Comparison of ENCODE assay signal across 15 mouse cellular contexts in the genomic region with DNA sequence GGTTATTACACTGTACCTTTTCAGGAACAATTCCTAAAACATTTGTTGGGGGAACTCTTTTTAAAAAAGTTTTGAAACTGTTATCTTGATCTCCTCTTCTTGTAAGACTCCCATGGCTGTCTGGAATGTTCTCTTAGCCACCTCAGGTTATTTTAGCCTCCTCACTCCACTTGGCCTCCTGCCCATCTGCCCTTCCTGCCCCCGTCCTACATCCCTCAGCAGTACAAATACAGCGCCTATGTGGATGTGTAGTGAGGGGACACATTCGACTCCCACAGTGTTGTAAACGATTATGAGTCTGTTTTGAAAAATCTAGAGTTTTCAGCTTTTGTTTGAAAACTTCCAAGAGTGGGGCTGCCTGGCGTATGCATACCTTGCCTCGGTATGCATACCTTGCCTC. TPM values are rescaled to one million over a fixed set of nuclear protein-coding genes. Genes with fewer than 3 reads are reported as not detected.
A peak's percentile ranks its signal among the peaks of the same experiment; 100 is the strongest.
DNase-seq lines count a peak whose midpoint lies in the region; ATAC-seq and TF ChIP-seq lines count a peak whose summit lies in the region.
"Had no signal": no experiment of that assay in that cellular context is flagged by ENCODE, and none has a peak within 500 bp of the region (broad histone marks: within the 10 kb centered on the region; RNA-seq: fewer than 3 reads in every experiment).

No protein-coding gene starts in this region.

- WGBS in forebrain, embryonic 14.5 days = 63% methylated on average over 6 of the region's 6 CpGs
- WGBS in forebrain, postnatal 0 days = 61% methylated on average over 6 of the region's 6 CpGs
- WGBS in hindbrain, embryonic 15.5 days = 75% methylated on average over 6 of the region's 6 CpGs
- WGBS in hindbrain, embryonic 11.5 days = 87% methylated on average over 6 of the region's 6 CpGs
- 46% methylated on average over 6 of the region's 6 CpGs for WGBS in lung, adult 2 months

- TF ChIP-seq CTCF in forebrain, postnatal 0 days (IDR thresholded peaks at IDR 0.05; ENCODE audit: low read depth) = no peak
- TF ChIP-seq CTCF in lung, adult 2 months (IDR thresholded peaks at IDR 0.05; ENCODE audit: insufficient read depth, low read length) = no peak

- no peak for DNase-seq in forebrain, embryonic 14.5 days (ENCODE audit: low spot score)
- no peak for DNase-seq in forebrain, postnatal 0 days
- no peak for DNase-seq in hindbrain, embryonic 11.5 days (ENCODE audit: low spot score)
- peak; percentile 43 for DNase-seq in lung, postnatal 14 days
- no peak for DNase-seq in lung, adult 2 months
- peak; percentile 27 to 37 for DNase-seq in lung, postnatal 4 days
- DNase-seq in Muller cell, postnatal 12 days (ENCODE audit: inconsistent ontology term) = no peak
- DNase-seq: B cell, adult 2 months; cerebellum, postnatal 36 days; thymus, postnatal 25 days had no signal

- H3K9ac ChIP-seq in forebrain, embryonic 14.5 days (ENCODE audit: low read length) = no peak overlapping the region
- H3K9ac ChIP-seq in forebrain, postnatal 0 days = no peak overlapping the region
- H3K9ac ChIP-seq in hindbrain, embryonic 15.5 days = no peak overlapping the region
- H3K9ac ChIP-seq in hindbrain, embryonic 11.5 days (ENCODE audit: low read depth, low read length) = no peak overlapping the region
- H3K9ac ChIP-seq: liver, embryonic 12.5 days had no signal

- H3K36me3 ChIP-seq in forebrain, embryonic 14.5 days (ENCODE audit: control insufficient read depth, insufficient read depth, low read length) = peaks cover 3% of the 10 kb centered on the region; the same call in 1 of the 2 replicates
- peaks cover 2% of the 10 kb centered on the region; the same call in 1 of the 2 replicates for H3K36me3 ChIP-seq in forebrain, postnatal 0 days (ENCODE audit: insufficient read depth)
- H3K36me3 ChIP-seq in hindbrain, embryonic 15.5 days = peaks cover 9% of the 10 kb centered on the region
- no peaks in the 10 kb centered on the region for H3K36me3 ChIP-seq in hindbrain, embryonic 11.5 days (ENCODE audit: control insufficient read depth, insufficient read depth, low read length)
- H3K36me3 ChIP-seq: G1E; liver, embryonic 12.5 days had no signal

- no peak for ATAC-seq in forebrain, embryonic 14.5 days
- no peak for ATAC-seq in forebrain, postnatal 0 days
- no peak for ATAC-seq in hindbrain, embryonic 15.5 days (ENCODE audit: low FRiP score, low read depth)
- ATAC-seq in hindbrain, embryonic 11.5 days (ENCODE audit: low FRiP score) = no peak
- ATAC-seq: liver, embryonic 12.5 days had no signal

- H3K4me3 ChIP-seq in forebrain, embryonic 14.5 days (ENCODE audit: low read depth, low read length) = no peak overlapping the region
- H3K4me3 ChIP-seq in forebrain, postnatal 0 days (ENCODE audit: low read depth, low read length) = no peak overlapping the region
- no peak overlapping the region for H3K4me3 ChIP-seq in hindbrain, embryonic 15.5 days
- no peak overlapping the region for H3K4me3 ChIP-seq in hindbrain, embryonic 11.5 days (ENCODE audit: low read depth, low read length)
- no peak overlapping the region for H3K4me3 ChIP-seq in lung, adult 2 months (replicated peaks; ENCODE audit: extremely low read depth, low read depth, low read length)
- H3K4me3 ChIP-seq: liver, embryonic 12.5 days had no signal

- peaks cover 10% of the 10 kb centered on the region; the same call in 1 of the 2 replicates for H3K4me1 ChIP-seq in forebrain, embryonic 14.5 days (ENCODE audit: control insufficient read depth, insufficient read depth, low read length)
- peaks cover 12% of the 10 kb centered on the region for H3K4me1 ChIP-seq in forebrain, postnatal 0 days (ENCODE audit: insufficient read depth)
- peaks cover 19% of the 10 kb centered on the region for H3K4me1 ChIP-seq in hindbrain, embryonic 15.5 days (replicated peaks)
- no peaks in the 10 kb centered on the region for H3K4me1 ChIP-seq in hindbrain, embryonic 11.5 days (replicated peaks; ENCODE audit: control insufficient read depth, insufficient read depth, low read length)
- peaks cover 8% of the 10 kb centered on the region for H3K4me1 ChIP-seq in lung, adult 2 months (ENCODE audit: control insufficient read depth, insufficient read depth, low read length)
- H3K4me1 ChIP-seq: liver, embryonic 12.5 days had no signal

- H3K9me3 ChIP-seq in forebrain, embryonic 14.5 days (replicated peaks; ENCODE audit: control insufficient read depth, low read length) = no peaks in the 10 kb centered on the region
- H3K9me3 ChIP-seq in forebrain, postnatal 0 days (ENCODE audit: low read length) = no peaks in the 10 kb centered on the region
- H3K9me3 ChIP-seq in hindbrain, embryonic 15.5 days = no peaks in the 10 kb centered on the region
- H3K9me3 ChIP-seq in hindbrain, embryonic 11.5 days (ENCODE audit: control insufficient read depth, low read length) = no peaks in the 10 kb centered on the region

- no peaks in the 10 kb centered on the region for H3K27me3 ChIP-seq in forebrain, embryonic 14.5 days (replicated peaks; ENCODE audit: control insufficient read depth, insufficient read depth, low read length)
- H3K27me3 ChIP-seq in forebrain, postnatal 0 days (ENCODE audit: insufficient read depth, low read length) = no peaks in the 10 kb centered on the region
- no peaks in the 10 kb centered on the region for H3K27me3 ChIP-seq in hindbrain, embryonic 15.5 days
- no peaks in the 10 kb centered on the region for H3K27me3 ChIP-seq in hindbrain, embryonic 11.5 days (ENCODE audit: control insufficient read depth, insufficient read depth, low read length)
- H3K27me3 ChIP-seq: liver, embryonic 12.5 days had no signal

- TF ChIP-seq POLR2A in lung, adult 2 months (IDR thresholded peaks at IDR 0.05; ENCODE audit: borderline replicate concordance, extremely low read depth, low read depth, low read length) = no peak

- no peak overlapping the region for H3K4me2 ChIP-seq in forebrain, embryonic 14.5 days (ENCODE audit: low read length)
- H3K4me2 ChIP-seq in forebrain, postnatal 0 days (ENCODE audit: low read depth) = no peak overlapping the region
- H3K4me2 ChIP-seq in hindbrain, embryonic 15.5 days = no peak overlapping the region
- H3K4me2 ChIP-seq in hindbrain, embryonic 11.5 days (replicated peaks; ENCODE audit: low read depth, low read length) = no peak overlapping the region
- H3K4me2 ChIP-seq: liver, embryonic 12.5 days had no signal

- peak overlapping the region; percentile 6; the same call in 1 of the 2 replicates for H3K27ac ChIP-seq in forebrain, embryonic 14.5 days (ENCODE audit: low read depth, low read length)
- H3K27ac ChIP-seq in forebrain, postnatal 0 days (ENCODE audit: low read depth, low read length) = no peak overlapping the region
- peak overlapping the region; percentile 80 for H3K27ac ChIP-seq in hindbrain, embryonic 15.5 days (replicated peaks)
- no peak overlapping the region for H3K27ac ChIP-seq in hindbrain, embryonic 11.5 days (ENCODE audit: low read depth, low read length)
- H3K27ac ChIP-seq: liver, embryonic 12.5 days had no signal

RNA-seq across cellular contexts. Expression of a gene that starts 43.5 kb away (rescaled TPM):
- polyA plus RNA-seq in forebrain, embryonic 14.5 days (2014; fragmentation: Nextera tagmentation; extraction: Ambion mirVana) = 20.8 and 25.3 TPM in 2 replicates
- total RNA-seq in forebrain, postnatal 0 days (2014; rRNA removed) = 7.4 and 9.6 TPM in 2 replicates
- 16.8 and 23.8 TPM in 2 replicates for polyA plus RNA-seq in forebrain, postnatal 0 days (2015; fragmentation: Nextera tagmentation; extraction: Ambion mirVana)
- polyA plus RNA-seq in hindbrain, embryonic 15.5 days (2015; fragmentation: Nextera tagmentation; extraction: Ambion mirVana) = 23.8 and 24.6 TPM in 2 replicates
- 17.1 and 19.8 TPM in 2 replicates for polyA plus RNA-seq in hindbrain, embryonic 11.5 days (2014; fragmentation: Nextera tagmentation; extraction: Ambion mirVana)
- polyA plus RNA-seq in lung, adult 2 months (2012; rRNA removed) = 5.8 and 8.0 TPM in 2 replicates
- total RNA-seq: megakaryocyte-erythroid progenitor cell, adult 5-6 weeks; neutrophil, adult 5-6 weeks had no signal
- polyA plus RNA-seq: G1E had no signal

Comparison
In these comparisons a context has a peak if more than half of its experiments do, and no peak if none do; other contexts are left out.
1. DNase-seq: peak in lung, postnatal 14 days (single experiment) and lung, postnatal 4 days (2 of 2); none in forebrain, embryonic 14.5 days (single experiment), forebrain, postnatal 0 days (single experiment), hindbrain, embryonic 11.5 days (single experiment), lung, adult 2 months (single experiment) and Muller cell, postnatal 12 days (single experiment).
2. H3K27ac ChIP-seq: peak in forebrain, embryonic 14.5 days (single experiment) and hindbrain, embryonic 15.5 days (single experiment); none in forebrain, postnatal 0 days (single experiment) and hindbrain, embryonic 11.5 days (single experiment).